Mouse (Mus musculus) small intestine, adult 2 months (tissue): Measurements from ENCODE around the gene Eno1.

Experiments used
- CTCF ChIP-seq: fragments of 200-500 bp; IDR thresholded peaks from 2 replicates; pipeline ENCODE4 v1.5.1; 2012; ENCODE audit warnings: low read depth, mild to moderate bottlenecking, control low read depth, inconsistent platforms, low read length, moderate library complexity, mixed read lengths; ENCODE audit not compliant: insufficient replicate concordance, insufficient read length; ENCODE audit errors: extremely low read depth
- POLR2A ChIP-seq: fragments of 200-500 bp; IDR thresholded peaks from 2 replicates; pipeline ENCODE4 v1.6.1; 2012; ENCODE audit warnings: low read depth, mild to moderate bottlenecking, control low read depth, inconsistent platforms, low read length, moderate library complexity

GRCm38 (mm10) chr4:150226818-150227688 is 9.5 kb upstream of the Eno1 start:
- no peak for TF ChIP-seq POLR2A
- no peak for TF ChIP-seq CTCF
